Mouse (Mus musculus) heart, embryonic 12.5 days (tissue): ENCODE data around the gene Inhbe. TPM values are rescaled to one million over a fixed set of nuclear protein-coding genes. Genes with fewer than 3 reads are reported as not detected.

Experiments
- ATAC-seq: fragments of 200-750 bp; cut with Nextera tagmentation; 2 replicates; pipeline ENCODE4 v1.8.0; 2017; ENCODE audit warnings: moderate TSS enrichment, moderate library complexity; ENCODE audit not compliant: insufficient number of reproducible peaks, low FRiP score
- H3K27ac ChIP-seq: fragments of 300-500 bp; sonication (generic); 2 replicates; pipeline ENCODE4 v1.5.1; 2016; ENCODE audit warnings: mild to moderate bottlenecking, moderate library complexity; ENCODE audit not compliant: poor library complexity, severe bottlenecking
- H3K27me3 ChIP-seq: fragments of 300-500 bp; sonication (generic); replicated peaks from 2 replicates; pipeline ENCODE4 v1.6.1; 2016; ENCODE audit warnings: mild to moderate bottlenecking, moderate library complexity
- H3K36me3 ChIP-seq: fragments of 300-500 bp; sonication (generic); 2 replicates; pipeline ENCODE4 v1.6.1; 2016; ENCODE audit warnings: mild to moderate bottlenecking, moderate library complexity
- H3K4me1 ChIP-seq: fragments of 300-500 bp; sonication (generic); replicated peaks from 2 replicates; pipeline ENCODE4 v1.6.1; 2016; ENCODE audit warnings: mild to moderate bottlenecking
- H3K4me2 ChIP-seq: fragments of 300-500 bp; sonication (generic); 2 replicates; pipeline ENCODE4 v1.6.1; 2016; ENCODE audit warnings: mild to moderate bottlenecking, moderate library complexity
- H3K4me3 ChIP-seq: fragments of 300-500 bp; sonication (generic); 2 replicates; pipeline ENCODE4 v1.5.1; 2016; ENCODE audit warnings: mild to moderate bottlenecking
- H3K9ac ChIP-seq: fragments of 300-500 bp; sonication (generic); 2 replicates; pipeline ENCODE4 v1.6.1; 2016; ENCODE audit warnings: mild to moderate bottlenecking, moderate library complexity
- H3K9me3 ChIP-seq: fragments of 300-500 bp; sonication (generic); replicated peaks from 2 replicates; pipeline ENCODE4 v1.6.1; 2016; ENCODE audit warnings: mild to moderate bottlenecking, moderate library complexity
- WGBS: fragments of 180-500 bp; shearing (Covaris S2); methylation state at CpG from one replicate; pipeline ENCODE4 v1.1.7; 2016; 5-methylcytosine and 5-hydroxymethylcytosine counted together
- polyA plus RNA-seq: library from polyadenylated mRNA; unstranded; fragments of >200 nt; fragmentation: Nextera tagmentation; extraction: Ambion mirVana; gene quantifications from 2 replicates; pipeline ENCODE4 v1.2.1, GENCODE M21; 2016

The Inhbe gene
- polyA plus RNA-seq = not detected in 2 replicates

DNA sequence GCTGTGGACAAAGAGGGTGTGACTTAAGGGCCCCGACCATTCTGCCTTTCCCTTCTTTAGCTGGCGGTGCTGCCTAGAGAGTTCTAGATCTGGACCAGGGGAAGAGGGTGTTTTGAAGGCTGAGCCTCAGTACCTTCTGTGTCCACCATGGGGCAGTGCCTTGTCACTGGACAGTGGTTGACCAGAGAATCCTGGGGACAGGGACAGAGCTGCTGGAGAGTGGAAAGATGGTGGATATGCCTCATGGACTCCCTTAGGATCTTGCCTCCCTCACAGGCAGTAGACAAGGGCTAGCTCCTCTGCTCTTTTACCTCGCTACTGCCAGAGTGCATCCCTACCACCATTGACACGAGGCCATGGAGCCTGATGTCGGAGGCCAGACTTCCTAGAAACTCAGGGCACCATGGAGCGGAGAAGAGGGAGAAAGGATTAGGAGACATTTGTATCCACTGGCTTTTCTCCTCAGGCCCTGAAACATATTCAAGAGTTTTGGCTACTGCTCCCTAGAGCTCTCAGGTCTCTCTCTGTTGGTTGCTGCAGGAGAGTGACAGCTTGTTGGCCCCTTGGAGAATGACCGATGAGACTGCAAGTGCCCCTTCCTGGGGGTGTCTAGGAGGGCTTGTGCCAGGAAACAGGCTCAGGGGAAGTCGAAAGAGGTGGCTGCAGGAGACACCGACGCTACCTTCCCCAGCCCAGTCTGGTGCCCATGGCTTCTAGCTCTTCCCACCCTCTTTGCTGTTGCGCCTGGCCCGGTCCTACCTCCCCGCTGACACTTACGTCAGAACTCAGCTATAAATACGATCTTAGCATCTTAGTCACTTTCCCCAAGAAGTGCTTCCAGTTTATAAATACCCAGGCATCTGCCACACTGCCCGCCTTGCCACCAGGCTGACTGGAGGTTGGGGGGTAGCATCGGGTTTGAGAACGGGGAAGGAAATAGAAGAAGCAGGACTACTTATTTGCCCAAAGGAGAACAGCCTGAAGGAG lies at the start of gene Inhbe:
TSS of gene Inhbe (minus strand) at position 503 of the 987 bp plus-strand sequence.
- no peaks in the 10 kb centered on the region for H3K36me3 ChIP-seq
- peaks cover 15% of the 10 kb centered on the region for H3K27me3 ChIP-seq
- no peak within 1 kb of the TSS for H3K4me2 ChIP-seq
- H3K27ac ChIP-seq = no peak within 1 kb of the TSS
- no peak within 1 kb of the TSS for H3K9ac ChIP-seq
- ATAC-seq = no peak
- H3K4me3 ChIP-seq = no peak within 1 kb of the TSS
- 74% methylated on average over 18 of the region's 18 CpGs for WGBS
- peaks cover 8% of the 10 kb centered on the region; the same call in 1 of the 2 replicates for H3K4me1 ChIP-seq
- H3K9me3 ChIP-seq = no peaks in the 10 kb centered on the region

GRCm38 (mm10) chr10:127391774-127392173 lies 37.6 kb upstream of the Inhbe start:
- Histone ChIP-seq H3K36me3 (peaks cover 39% of the 10 kb centered on the region), H3K27me3 (no peaks in the 10 kb centered on the region), H3K4me2 (no peak overlapping the region), H3K4me1 (no peaks in the 10 kb centered on the region), H3K4me3 (no peak overlapping the region), H3K9ac (no peak overlapping the region), H3K9me3 (no peaks in the 10 kb centered on the region), H3K27ac (no peak overlapping the region)
- whole genome bisulfite sequencing = 77% methylated on average over 6 of the region's 6 CpGs
- ATAC-seq = no peak

DNA sequence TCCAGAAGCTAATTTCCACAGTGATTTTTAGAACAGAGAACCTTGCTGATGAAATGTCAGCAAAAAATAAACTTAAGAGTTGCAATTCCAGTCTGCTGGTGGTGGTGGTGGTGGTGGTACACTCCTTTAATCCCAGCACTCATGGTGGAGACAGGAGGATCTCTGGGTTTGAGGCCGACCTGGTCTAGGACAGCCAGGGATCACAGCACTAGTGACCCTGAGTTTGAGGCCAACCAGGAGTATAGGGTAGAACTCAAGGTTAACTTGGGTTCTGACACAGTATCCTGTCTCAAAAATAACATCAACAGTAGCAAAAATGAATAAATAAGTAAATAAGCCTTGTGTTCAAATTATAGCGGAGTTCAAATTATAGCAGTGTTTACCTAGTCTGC lies 27.5 kb upstream of the Inhbe start:
- Histone ChIP-seq H3K4me2 (peak overlapping the region; percentile 73), H3K4me1 (peaks cover 20% of the 10 kb centered on the region), H3K9me3 (no peaks in the 10 kb centered on the region), H3K36me3 (no peaks in the 10 kb centered on the region), H3K9ac (peak overlapping the region; percentile 83; the same call in 1 of the 2 replicates), H3K27me3 (no peaks in the 10 kb centered on the region), H3K27ac (peak overlapping the region; percentile 93), H3K4me3 (peak overlapping the region; percentile 64)
- 48% methylated on average over 2 of the region's 2 CpGs for WGBS
- ATAC-seq = no peak

DNA sequence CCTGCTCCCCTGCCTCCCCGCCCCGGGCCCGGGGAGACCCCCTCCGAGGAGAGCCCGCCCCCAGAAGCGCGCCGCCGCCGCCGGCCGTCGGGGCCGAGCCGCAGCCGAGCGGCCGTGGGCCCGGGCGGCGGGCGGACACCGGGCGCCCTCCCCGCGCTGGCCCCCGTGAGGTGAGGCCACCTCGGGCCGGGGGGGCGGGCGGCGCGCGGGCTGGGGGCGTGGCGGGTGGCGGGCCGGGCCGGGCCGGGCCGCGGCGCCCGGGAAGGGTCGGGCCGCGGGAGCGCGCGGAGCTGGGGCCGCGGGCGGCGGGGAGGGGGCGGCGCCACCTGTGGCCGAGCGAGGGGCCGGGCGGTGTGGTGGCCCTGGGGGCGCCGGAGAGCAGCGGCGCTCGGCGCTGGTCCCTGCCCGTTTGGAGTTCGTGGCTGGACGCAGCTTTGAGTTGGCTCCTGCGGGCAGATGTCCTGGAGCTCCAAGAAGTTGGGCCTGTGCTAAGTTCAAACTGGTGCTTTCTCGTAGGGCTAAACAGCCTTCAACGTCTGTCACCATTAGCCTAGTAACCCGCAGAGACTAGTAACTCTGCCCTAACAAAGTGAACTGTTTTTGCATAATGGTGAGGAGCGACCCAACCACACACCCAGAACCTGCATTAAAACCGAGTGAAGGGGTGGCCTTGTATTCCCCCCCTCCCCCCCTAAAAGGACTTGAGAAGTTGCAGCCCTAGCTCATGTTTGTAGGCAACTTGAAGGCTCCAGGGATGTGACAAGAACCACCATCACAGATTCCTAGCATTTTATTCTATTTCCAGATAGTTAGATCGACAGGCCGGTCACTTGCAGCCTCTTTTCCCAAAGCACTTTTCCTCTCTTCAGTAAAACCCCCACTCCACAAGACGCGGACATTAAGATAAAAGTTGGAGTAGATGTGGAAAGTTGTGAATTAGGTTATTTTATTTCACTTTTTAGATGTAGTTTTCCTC lies 26.8 kb upstream of the Inhbe start:
- Histone ChIP-seq H3K4me2 (peak overlapping the region; percentile 76), H3K4me3 (peak overlapping the region; percentile 64), H3K9ac (peak overlapping the region; percentile 83), H3K9me3 (no peaks in the 10 kb centered on the region), H3K27ac (peak overlapping the region; percentile 93), H3K36me3 (no peaks in the 10 kb centered on the region), H3K4me1 (peaks cover 20% of the 10 kb centered on the region), H3K27me3 (no peaks in the 10 kb centered on the region)
- 14% methylated on average over 78 of the region's 79 CpGs for WGBS
- peak; percentile 89 for ATAC-seq

GRCm38 (mm10) chr10:127380251-127380691 lies 26.1 kb upstream of the Inhbe start, which contains the start of gene R3hdm2:
R3hdm2 (plus strand) TSS chr10:127380327.
- Histone ChIP-seq H3K4me3 (peak within 1 kb of the TSS; percentile 64), H3K27me3 (no peaks in the 10 kb centered on the region), H3K27ac (peak within 1 kb of the TSS; percentile 93), H3K9me3 (0 out of 2 replicates have a peak, but pooled peaks cover 2% of the 10 kb centered on the region), H3K4me2 (peak within 1 kb of the TSS; percentile 76), H3K36me3 (no peaks in the 10 kb centered on the region), H3K9ac (peak within 1 kb of the TSS; percentile 83), H3K4me1 (peaks cover 16% of the 10 kb centered on the region)
- peak; percentile 96 for ATAC-seq
- WGBS = under 1% methylated on average over 53 of the region's 53 CpGs

DNA sequence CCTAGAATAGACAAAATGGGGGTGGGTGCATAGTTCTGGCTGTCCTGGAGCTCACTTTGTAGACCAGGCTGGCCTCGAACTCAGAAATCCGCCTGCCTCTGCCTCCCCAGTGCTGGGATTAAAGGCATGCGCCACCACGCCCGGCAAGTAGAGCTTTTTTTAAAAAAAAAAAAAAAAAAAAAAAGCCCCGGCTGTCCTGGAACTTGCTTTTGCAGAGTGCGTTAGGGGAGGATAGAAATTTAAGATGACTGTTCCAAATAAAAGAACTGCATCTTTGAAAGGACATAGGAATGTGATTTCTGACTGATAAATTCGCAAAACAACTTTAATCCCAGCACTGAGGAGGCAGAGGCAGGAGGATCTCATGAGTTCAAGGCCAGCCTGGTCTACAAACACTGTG lies 25.4 kb upstream of the Inhbe start:
- H3K27me3 ChIP-seq = no peaks in the 10 kb centered on the region
- whole genome bisulfite sequencing = 79% methylated on average over 8 of the region's 8 CpGs
- ATAC-seq = no peak

DNA sequence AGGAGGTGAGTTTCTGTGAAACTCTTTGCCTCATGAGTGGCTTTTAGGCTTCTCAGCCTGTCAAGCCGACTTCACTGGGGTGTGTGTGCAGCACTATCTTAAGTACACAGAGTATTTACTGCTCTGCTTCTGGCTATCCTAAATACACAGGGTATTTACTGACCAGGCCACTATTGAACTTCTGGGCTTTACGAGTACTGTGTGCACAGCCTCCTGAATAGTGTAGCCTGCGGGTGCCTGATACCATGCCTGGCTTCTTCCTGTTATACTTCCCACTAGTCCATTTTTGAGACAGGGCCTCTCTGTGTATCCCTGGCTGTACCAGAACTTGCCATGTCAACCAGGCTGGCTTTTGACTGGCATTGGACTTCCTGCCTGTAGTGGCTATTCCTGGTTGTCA lies 23.5 kb upstream of the Inhbe start:
- ATAC-seq = no peak
- Histone ChIP-seq H3K27ac (no peak overlapping the region), H3K4me2 (no peak overlapping the region), H3K9me3 (0 out of 2 replicates have a peak, but pooled peaks cover 2% of the 10 kb centered on the region), H3K9ac (no peak overlapping the region), H3K36me3 (no peaks in the 10 kb centered on the region), H3K27me3 (no peaks in the 10 kb centered on the region), H3K4me3 (no peak overlapping the region), H3K4me1 (peaks cover 7% of the 10 kb centered on the region)
- WGBS = 66% methylated on average over 3 of the region's 3 CpGs

More for the DNA sequence above, 25.4 kb upstream of the Inhbe start:
- H3K4me1 ChIP-seq = peaks cover 12% of the 10 kb centered on the region
- peak overlapping the region; percentile 76 for H3K4me2 ChIP-seq
- peak overlapping the region; percentile 64 for H3K4me3 ChIP-seq
- no peak overlapping the region; the same call in 1 of the 2 replicates for H3K9ac ChIP-seq
- peak overlapping the region; percentile 93 for H3K27ac ChIP-seq
- no peaks in the 10 kb centered on the region for H3K36me3 ChIP-seq
- 0 out of 2 replicates have a peak, but pooled peaks cover 2% of the 10 kb centered on the region for H3K9me3 ChIP-seq

GRCm38 (mm10) chr10:127371023-127371422 lies 16.8 kb upstream of the Inhbe start:
- Histone ChIP-seq H3K4me3 (no peak overlapping the region), H3K36me3 (no peaks in the 10 kb centered on the region), H3K9ac (no peak overlapping the region), H3K4me2 (no peak overlapping the region), H3K27ac (no peak overlapping the region), H3K27me3 (no peaks in the 10 kb centered on the region), H3K4me1 (no peaks in the 10 kb centered on the region), H3K9me3 (0 out of 2 replicates have a peak, but pooled peaks cover 2% of the 10 kb centered on the region)
- WGBS = 65% methylated on average over 2 of the region's 2 CpGs
- ATAC-seq = no peak

DNA sequence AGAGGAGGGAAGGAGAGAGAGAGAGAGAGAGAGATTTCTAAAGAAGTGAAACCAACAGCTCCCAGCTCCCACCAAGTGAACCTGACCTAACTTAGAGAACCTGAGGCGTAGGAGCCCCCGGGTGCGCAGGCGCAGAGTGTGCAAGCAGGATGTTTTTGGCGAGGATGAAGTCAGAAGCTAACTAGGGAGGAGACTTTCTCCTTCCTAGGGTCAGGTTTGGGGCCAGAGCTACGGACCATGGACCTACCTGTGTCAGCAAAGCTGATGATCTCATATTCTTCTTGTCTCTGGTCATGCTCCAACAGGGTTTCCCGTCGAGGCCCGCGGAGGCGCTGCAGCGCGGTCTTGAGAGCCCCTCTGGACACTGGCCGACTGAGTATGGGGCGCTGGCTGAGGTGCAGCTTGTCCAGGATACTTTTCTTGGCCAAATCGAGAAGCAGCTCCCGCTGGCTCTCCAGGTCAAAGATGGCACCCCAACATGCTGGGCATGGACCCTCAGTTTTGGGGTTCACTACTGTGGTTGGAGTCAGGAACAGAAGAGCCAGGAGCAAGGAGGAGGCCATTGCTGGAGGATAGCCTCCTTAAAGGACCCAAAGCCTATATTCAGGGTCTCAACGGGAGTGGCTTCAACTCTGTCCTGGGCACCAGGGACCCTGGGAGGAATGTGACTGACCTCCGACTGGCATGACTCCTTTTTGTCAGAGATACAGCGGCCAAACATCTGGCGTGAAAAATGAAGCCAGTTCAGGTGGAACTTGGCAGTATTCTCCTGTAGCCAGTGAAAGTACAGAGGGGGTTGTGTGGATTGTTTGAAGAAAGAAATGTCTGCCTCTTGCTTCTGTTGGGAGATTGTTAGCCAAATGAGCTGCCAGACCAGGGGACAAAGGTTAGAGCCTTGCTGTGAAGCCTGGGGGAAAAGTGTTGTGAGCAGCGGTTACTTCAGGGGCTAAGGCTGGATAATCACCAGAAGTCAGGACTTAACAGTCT lies 15.9 kb upstream of the Inhbe start, which contains the start of gene Inhbc:
TSS of gene Inhbc (minus strand) at position 598 of the 987 bp plus-strand sequence.
- 68% methylated on average over 22 of the region's 22 CpGs for WGBS
- no peaks in the 10 kb centered on the region for H3K27me3 ChIP-seq
- no peaks in the 10 kb centered on the region for H3K9me3 ChIP-seq
- no peak within 1 kb of the TSS for H3K4me3 ChIP-seq
- no peak within 1 kb of the TSS for H3K9ac ChIP-seq
- ATAC-seq = no peak
- H3K4me2 ChIP-seq = no peak within 1 kb of the TSS
- H3K27ac ChIP-seq = no peak within 1 kb of the TSS
- no peaks in the 10 kb centered on the region for H3K36me3 ChIP-seq
- no peaks in the 10 kb centered on the region for H3K4me1 ChIP-seq

GRCm38 (mm10) chr10:127368273-127368672 lies 14.1 kb upstream of the Inhbe start:
- Histone ChIP-seq H3K9ac (no peak overlapping the region), H3K27me3 (no peaks in the 10 kb centered on the region), H3K4me1 (no peaks in the 10 kb centered on the region), H3K27ac (no peak overlapping the region), H3K4me2 (no peak overlapping the region), H3K4me3 (no peak overlapping the region), H3K36me3 (no peaks in the 10 kb centered on the region), H3K9me3 (no peaks in the 10 kb centered on the region)
- 82% methylated on average over 2 of the region's 2 CpGs for WGBS
- ATAC-seq = no peak
